Mouse (Mus musculus) stomach, embryonic 14.5 days (tissue): ENCODE results near the gene Foxp3. TPM values are rescaled to one million over a fixed set of nuclear protein-coding genes. Genes with fewer than 3 reads are reported as not detected.

Experiments used
- ATAC-seq: fragments of 200-750 bp; cut with Nextera tagmentation; 2 replicates; pipeline ENCODE4 v1.8.0; 2017; ENCODE audit warnings: low read depth, moderate TSS enrichment; ENCODE audit not compliant: insufficient number of reproducible peaks, insufficient read depth, low FRiP score
- H3K27ac ChIP-seq: fragments of 300-500 bp; sonication (generic); 2 replicates; pipeline ENCODE4 v1.5.1; 2014; ENCODE audit warnings: mild to moderate bottlenecking, low read length, moderate library complexity, mixed read lengths
- H3K27me3 ChIP-seq: fragments of 300-500 bp; sonication (generic); 2 replicates; pipeline ENCODE4 v1.6.1; 2014; ENCODE audit warnings: low read length, control low read depth, mixed read lengths; ENCODE audit not compliant: control insufficient read depth, insufficient read depth
- H3K36me3 ChIP-seq: fragments of 300-500 bp; sonication (generic); 2 replicates; pipeline ENCODE4 v1.6.1; 2014; ENCODE audit warnings: mild to moderate bottlenecking, control low read depth, low read length, moderate library complexity, mixed read lengths; ENCODE audit not compliant: control insufficient read depth, insufficient read depth
- H3K4me1 ChIP-seq: fragments of 300-500 bp; sonication (generic); 2 replicates; pipeline ENCODE4 v1.6.1; 2014; ENCODE audit warnings: low read length, control low read depth, mixed read lengths; ENCODE audit not compliant: control insufficient read depth, insufficient read depth
- H3K4me2 ChIP-seq: fragments of 300-500 bp; sonication (generic); replicated peaks from 2 replicates; pipeline ENCODE4 v1.6.1; 2014; ENCODE audit warnings: low read depth, low read length, control low read depth
- H3K4me3 ChIP-seq: fragments of 300-500 bp; sonication (generic); 2 replicates; pipeline ENCODE4 v1.5.1; 2014; ENCODE audit warnings: low read depth, low read length, control low read depth
- H3K9ac ChIP-seq: fragments of 300-500 bp; sonication (generic); replicated peaks from 2 replicates; pipeline ENCODE4 v1.6.1; 2014; ENCODE audit warnings: low read depth, mild to moderate bottlenecking, control low read depth, low read length, moderate library complexity, mixed read lengths
- H3K9me3 ChIP-seq: fragments of 300-500 bp; sonication (generic); 2 replicates; pipeline ENCODE4 v1.6.1; 2016; ENCODE audit warnings: low read depth, low read length, control low read depth; ENCODE audit not compliant: control insufficient read depth
- WGBS: fragments of 180-500 bp; shearing (Covaris S2); extraction: QIAGEN DNeasy Blood & Tissue Kit; methylation state at CpG from one replicate; pipeline ENCODE4 v1.1.7; 2014; 5-methylcytosine and 5-hydroxymethylcytosine counted together
- polyA plus RNA-seq: library from polyadenylated mRNA; unstranded; fragments of >200 nt; fragmentation: Nextera tagmentation; extraction: Ambion mirVana; gene quantifications from 2 replicates; pipeline ENCODE4 v1.2.1, GENCODE M21; 2014

Foxp3 gene
- polyA plus RNA-seq, 1 experiment from 2014 or later = 0.07 TPM

DNA sequence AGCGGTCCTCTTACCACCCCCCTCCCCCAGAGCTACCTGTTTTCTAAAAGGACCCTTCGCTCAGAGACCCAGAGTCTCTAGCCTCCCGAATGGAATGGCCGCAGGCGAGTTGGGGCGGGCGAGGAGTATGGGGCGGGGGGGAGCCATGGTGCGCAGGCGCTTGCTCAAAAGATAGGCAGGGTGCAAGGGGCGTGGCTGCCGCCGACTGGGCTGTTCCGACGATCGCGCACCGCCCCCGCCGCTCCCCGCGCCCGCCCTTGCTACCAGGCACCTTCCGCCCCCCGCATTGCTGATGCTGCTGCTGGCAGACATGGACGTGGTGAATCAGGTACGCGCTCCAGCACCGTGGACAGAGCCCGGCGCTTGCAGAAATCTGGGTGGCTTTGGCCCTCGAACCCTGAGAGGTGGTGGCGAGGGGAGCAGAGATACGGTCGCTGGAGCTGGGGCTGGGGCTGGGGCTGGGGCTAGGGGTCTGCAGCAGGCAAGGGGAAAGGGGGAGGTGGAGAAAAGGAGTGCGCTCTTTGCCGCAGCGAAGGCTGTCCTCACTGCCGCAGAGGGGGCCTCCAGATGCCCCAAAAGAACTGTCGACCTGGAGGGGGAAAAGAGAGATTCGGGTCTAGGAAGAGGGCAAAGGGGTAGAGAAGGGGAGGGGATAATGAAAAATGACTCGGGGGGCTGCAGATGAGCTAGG, 65.1 kb downstream of the Foxp3 start, which contains the start of gene Syp:
Gene Syp, plus strand, starts transcription at position 71 of the 691 bp plus-strand sequence.
- ATAC-seq = peak; percentile 81
- peak within 1 kb of the TSS; percentile 25 for H3K4me3 ChIP-seq
- no peaks in the 10 kb centered on the region for H3K36me3 ChIP-seq
- no peaks in the 10 kb centered on the region for H3K9me3 ChIP-seq
- no peaks in the 10 kb centered on the region for H3K27me3 ChIP-seq
- H3K4me1 ChIP-seq = no peaks in the 10 kb centered on the region
- WGBS = 17% methylated on average over 42 of the region's 42 CpGs
- peak within 1 kb of the TSS; percentile 37 for H3K4me2 ChIP-seq
- H3K27ac ChIP-seq = no peak within 1 kb of the TSS
- H3K9ac ChIP-seq = no peak within 1 kb of the TSS

DNA sequence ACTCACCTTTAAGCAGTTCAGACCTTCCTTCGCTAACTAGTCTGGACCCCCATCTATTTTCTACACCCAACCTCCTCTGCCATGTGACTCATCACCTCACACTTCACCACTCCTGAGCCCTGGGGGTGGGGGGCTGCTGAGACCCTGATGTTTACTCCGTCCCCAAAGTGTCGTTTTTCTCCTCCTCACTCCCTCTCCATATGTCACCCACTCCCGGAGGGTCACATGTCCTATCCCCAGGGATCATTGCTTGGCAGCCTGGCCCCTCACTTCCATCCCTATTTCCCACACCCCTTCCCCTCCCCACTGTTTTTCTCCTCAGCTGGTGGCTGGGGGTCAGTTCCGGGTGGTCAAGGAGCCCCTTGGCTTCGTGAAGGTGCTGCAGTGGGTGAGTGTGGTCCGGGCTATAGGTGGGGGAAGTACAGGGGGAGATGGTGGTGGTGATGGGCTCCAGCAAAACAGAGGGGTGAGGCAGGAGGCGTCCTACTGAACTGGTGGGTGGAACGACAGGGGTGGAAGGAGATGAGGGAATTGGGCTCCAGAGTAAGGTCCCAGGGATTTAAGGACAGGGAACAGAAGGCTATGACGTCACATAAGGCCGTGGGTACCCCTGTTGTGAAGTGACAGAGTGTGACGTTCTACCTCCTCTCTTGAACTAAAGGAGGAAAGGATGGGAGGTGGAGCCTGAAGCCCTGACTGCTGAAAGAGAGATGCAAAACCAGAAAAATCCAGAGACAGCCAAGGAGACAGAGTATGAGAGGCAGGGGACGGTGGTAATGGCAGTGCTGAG, 66.3 kb downstream of the Foxp3 start:
- ATAC-seq = no peak
- no peaks in the 10 kb centered on the region for H3K4me1 ChIP-seq
- H3K4me2 ChIP-seq = no peak overlapping the region
- no peaks in the 10 kb centered on the region for H3K36me3 ChIP-seq
- H3K9ac ChIP-seq = no peak overlapping the region
- WGBS = 19% methylated on average over 13 of the region's 13 CpGs
- H3K27me3 ChIP-seq = no peaks in the 10 kb centered on the region
- no peak overlapping the region for H3K27ac ChIP-seq
- H3K9me3 ChIP-seq = no peaks in the 10 kb centered on the region
- no peak overlapping the region for H3K4me3 ChIP-seq

DNA sequence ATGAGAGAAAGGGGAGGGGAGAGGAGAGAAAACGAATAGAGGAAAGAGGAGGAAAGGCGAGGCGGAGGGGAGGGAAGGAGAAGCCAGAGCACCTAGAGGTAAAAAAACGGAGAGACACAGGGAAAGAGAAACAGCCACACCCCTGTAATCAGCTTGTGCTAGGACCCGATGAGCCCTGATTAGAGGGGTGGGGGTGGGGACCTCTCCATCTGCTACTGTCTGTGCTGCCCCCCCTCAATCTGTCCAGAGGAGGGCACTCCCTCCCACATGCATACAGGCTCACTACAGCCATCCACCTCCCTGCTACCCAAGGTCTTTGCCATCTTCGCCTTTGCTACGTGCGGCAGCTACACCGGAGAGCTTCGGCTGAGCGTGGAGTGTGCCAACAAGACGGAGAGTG, 67.3 kb downstream of the Foxp3 start:
- ATAC-seq = no peak
- Histone ChIP-seq H3K4me2 (no peak overlapping the region), H3K36me3 (no peaks in the 10 kb centered on the region), H3K27me3 (no peaks in the 10 kb centered on the region), H3K4me1 (no peaks in the 10 kb centered on the region), H3K27ac (no peak overlapping the region), H3K9ac (no peak overlapping the region), H3K9me3 (no peaks in the 10 kb centered on the region), H3K4me3 (no peak overlapping the region)
- WGBS = 47% methylated on average over 12 of the region's 12 CpGs

Other genes starting within 250 kb of the Foxp3 start
- gene Usp27x, start 197.8 kb upstream of the Foxp3 start, polyA plus RNA-seq = 0.45 and 0.65 TPM in 2 replicates
- gene Ppp1r3f, start 639 bp downstream of the Foxp3 start, polyA plus RNA-seq = 1.9 TPM in 2 replicates
- 26.2 and 29.4 TPM in 2 replicates for gene Ccdc22, start 31.9 kb downstream of the Foxp3 start, polyA plus RNA-seq
- gene Cacna1f, start 33.4 kb downstream of the Foxp3 start, polyA plus RNA-seq = 0.13 TPM in 1 of 2 replicates, not detected in the other
- 5.2 and 7.4 TPM in 2 replicates for gene Syp, start 64.8 kb downstream of the Foxp3 start, polyA plus RNA-seq
- gene Prickle3, start 83.6 kb downstream of the Foxp3 start, polyA plus RNA-seq = 11.1 and 12.0 TPM in 2 replicates
- 299 and 310 TPM in 2 replicates for gene Plp2, start 97.7 kb downstream of the Foxp3 start, polyA plus RNA-seq
- 0.71 and 0.80 TPM in 2 replicates for gene Magix, start 107.6 kb downstream of the Foxp3 start, polyA plus RNA-seq
- 39.0 and 42.0 TPM in 2 replicates for gene Gpkow, start 123.5 kb downstream of the Foxp3 start, polyA plus RNA-seq
- 26.7 and 28.8 TPM in 2 replicates for gene Wdr45, start 140.7 kb downstream of the Foxp3 start, polyA plus RNA-seq
- gene Gm45208, start 148.6 kb downstream of the Foxp3 start, polyA plus RNA-seq = 0.54 TPM in 1 of 2 replicates, not detected in the other
- gene Praf2, start 154.8 kb downstream of the Foxp3 start, polyA plus RNA-seq = 91.5 and 95.7 TPM in 2 replicates
- 18.5 and 24.6 TPM in 2 replicates for gene Ccdc120, start 177.3 kb downstream of the Foxp3 start, polyA plus RNA-seq
- 20.9 and 22.3 TPM in 2 replicates for gene Tfe3, start 188.9 kb downstream of the Foxp3 start, polyA plus RNA-seq
- 35.7 and 41.8 TPM in 2 replicates for gene Gripap1, start 216.1 kb downstream of the Foxp3 start, polyA plus RNA-seq
- gene Kcnd1, start 248.6 kb downstream of the Foxp3 start, polyA plus RNA-seq = 2.8 and 2.9 TPM in 2 replicates